Mouse (Mus musculus) kidney, embryonic 15.5 days (tissue): ENCODE measurements at regions not wholly inside any gene's neighbourhood (a gene's known extent, or its start where the extent isn't known, plus 50 kb on each side); places are given as distances from the start of the nearest gene placed in this dataset.

Experiments used
- ATAC-seq: fragments of 200-750 bp; cut with Nextera tagmentation; replicated peaks from 2 replicates; pipeline ENCODE4 v1.8.0; 2017; ENCODE audit warnings: moderate TSS enrichment; ENCODE audit not compliant: low FRiP score
- H3K27ac ChIP-seq: fragments of 300-500 bp; sonication (generic); 2 replicates; pipeline ENCODE4 v1.5.1; 2015; ENCODE audit warnings: mild to moderate bottlenecking, inconsistent platforms
- H3K27me3 ChIP-seq: fragments of 300-500 bp; sonication (generic); 2 replicates; pipeline ENCODE4 v1.6.1; 2015; ENCODE audit warnings: inconsistent platforms
- H3K36me3 ChIP-seq: fragments of 300-500 bp; sonication (generic); 2 replicates; pipeline ENCODE4 v1.6.1; 2015; ENCODE audit warnings: inconsistent platforms
- H3K4me1 ChIP-seq: fragments of 300-500 bp; sonication (generic); 2 replicates; pipeline ENCODE4 v1.6.1; 2015; ENCODE audit warnings: inconsistent platforms
- H3K4me2 ChIP-seq: fragments of 300-500 bp; sonication (generic); 2 replicates; pipeline ENCODE4 v1.6.1; 2015; ENCODE audit warnings: moderate library complexity, mild to moderate bottlenecking, inconsistent platforms
- H3K4me3 ChIP-seq: fragments of 300-500 bp; sonication (generic); replicated peaks from 2 replicates; pipeline ENCODE4 v1.5.1; 2015; ENCODE audit warnings: mild to moderate bottlenecking, inconsistent platforms
- H3K9ac ChIP-seq: fragments of 300-500 bp; sonication (generic); 2 replicates; pipeline ENCODE4 v1.6.1; 2015; ENCODE audit warnings: mild to moderate bottlenecking, inconsistent platforms
- H3K9me3 ChIP-seq: fragments of 300-500 bp; sonication (generic); replicated peaks from 2 replicates; pipeline ENCODE4 v1.6.1; 2016; ENCODE audit warnings: inconsistent platforms
- WGBS: fragments of 180-500 bp; shearing (Covaris S2); methylation state at CpG from one replicate; pipeline ENCODE4 v1.1.7; 2015; ENCODE audit warnings: mixed read lengths; 5-methylcytosine and 5-hydroxymethylcytosine counted together

DNA sequence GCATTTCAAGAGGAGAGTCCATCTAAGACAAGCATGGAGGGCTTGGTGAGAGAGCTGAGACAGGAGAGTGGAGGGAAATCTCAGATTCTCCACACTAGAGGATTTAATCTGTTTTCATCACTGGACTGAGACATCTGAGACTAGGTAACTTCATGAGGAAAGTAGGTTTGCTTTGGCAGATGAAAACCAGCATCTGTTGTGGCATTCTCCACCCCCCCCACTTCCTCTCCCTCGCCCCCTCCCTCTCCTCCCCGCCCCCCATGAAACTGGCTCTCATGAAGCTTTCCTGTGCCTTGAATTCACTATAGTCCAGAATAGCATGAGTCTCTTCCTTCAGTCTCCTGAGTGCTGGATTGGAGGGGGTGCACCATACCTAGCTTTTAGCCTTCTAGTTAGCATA lies 670.7 kb downstream of the Zfp706 start:
- no peaks in the 10 kb centered on the region for H3K27me3 ChIP-seq
- no peak overlapping the region for H3K9ac ChIP-seq
- no peaks in the 10 kb centered on the region for H3K9me3 ChIP-seq
- H3K4me3 ChIP-seq: no peak overlapping the region
- no peak overlapping the region for H3K27ac ChIP-seq
- 58% methylated on average over 2 of the region's 2 CpGs for WGBS
- H3K36me3 ChIP-seq: no peaks in the 10 kb centered on the region
- no peak for ATAC-seq
- H3K4me2 ChIP-seq: no peak overlapping the region
- no peaks in the 10 kb centered on the region for H3K4me1 ChIP-seq

DNA sequence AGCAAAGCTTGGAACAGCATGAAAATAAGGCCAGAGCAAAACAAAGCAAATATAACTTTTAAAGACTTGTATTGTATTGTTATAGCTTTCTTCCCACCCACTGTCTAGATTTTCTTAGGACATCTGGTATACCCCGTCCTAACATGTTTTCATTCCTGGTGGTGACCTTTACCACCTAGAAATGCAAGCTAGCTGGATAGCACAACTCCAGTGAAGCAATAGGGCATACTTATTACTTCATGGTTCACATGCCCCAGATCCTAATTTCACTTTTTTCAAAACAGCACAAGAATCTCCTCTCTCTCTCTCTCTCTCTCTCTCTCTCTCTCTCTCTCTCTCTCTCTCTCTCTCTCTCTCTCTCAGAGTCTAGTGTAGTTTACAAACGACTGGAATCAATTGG lies 672.5 kb downstream of the Zfp706 start:
- ATAC-seq: no peak

DNA sequence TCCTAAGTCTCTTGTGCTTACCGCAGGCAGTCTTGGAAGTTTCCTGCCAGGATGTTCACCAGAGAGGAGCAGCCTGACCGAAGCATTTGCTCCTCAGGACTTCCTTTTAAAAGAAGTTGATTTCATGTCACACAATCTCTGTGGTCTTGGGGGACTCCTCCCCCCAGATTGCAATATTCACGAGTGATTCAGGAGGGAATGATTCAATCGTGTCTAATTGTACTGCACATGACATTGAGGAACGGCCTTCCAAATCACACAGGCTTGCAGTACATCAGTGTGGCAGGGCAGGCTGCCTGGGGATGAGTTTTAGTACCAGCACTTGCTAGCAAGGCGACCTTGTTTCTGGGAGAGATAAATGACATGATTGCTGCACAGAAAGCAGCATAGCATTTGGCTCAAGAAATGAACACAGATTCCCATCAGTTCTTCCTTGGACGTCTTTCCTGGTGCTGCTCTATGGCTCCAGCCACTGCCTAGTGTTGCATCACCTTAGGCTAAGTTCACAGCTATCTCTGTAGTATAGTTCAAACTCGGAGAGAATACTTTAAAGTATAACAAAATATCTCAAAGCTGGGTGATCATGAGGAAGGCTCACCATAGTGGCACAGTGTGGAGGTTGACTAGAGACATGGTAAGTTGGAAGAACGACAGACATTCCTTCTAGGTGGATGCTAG lies 673.0 kb downstream of the Zfp706 start:
- ATAC-seq: no peak
- H3K27ac ChIP-seq: no peak overlapping the region
- no peaks in the 10 kb centered on the region for H3K27me3 ChIP-seq
- H3K9ac ChIP-seq: no peak overlapping the region
- no peaks in the 10 kb centered on the region for H3K9me3 ChIP-seq
- no peaks in the 10 kb centered on the region for H3K36me3 ChIP-seq
- H3K4me1 ChIP-seq: no peaks in the 10 kb centered on the region
- 79% methylated on average over 9 of the region's 9 CpGs for WGBS
- no peak overlapping the region for H3K4me2 ChIP-seq
- no peak overlapping the region for H3K4me3 ChIP-seq

More for the DNA sequence above, 672.5 kb downstream of the Zfp706 start:
- Histone ChIP-seq H3K4me1 (no peaks in the 10 kb centered on the region), H3K27me3 (no peaks in the 10 kb centered on the region), H3K4me2 (no peak overlapping the region), H3K36me3 (no peaks in the 10 kb centered on the region), H3K27ac (no peak overlapping the region), H3K9ac (no peak overlapping the region), H3K9me3 (no peaks in the 10 kb centered on the region), H3K4me3 (no peak overlapping the region)
- WGBS: 67% methylated on average over 2 of the region's 2 CpGs

DNA sequence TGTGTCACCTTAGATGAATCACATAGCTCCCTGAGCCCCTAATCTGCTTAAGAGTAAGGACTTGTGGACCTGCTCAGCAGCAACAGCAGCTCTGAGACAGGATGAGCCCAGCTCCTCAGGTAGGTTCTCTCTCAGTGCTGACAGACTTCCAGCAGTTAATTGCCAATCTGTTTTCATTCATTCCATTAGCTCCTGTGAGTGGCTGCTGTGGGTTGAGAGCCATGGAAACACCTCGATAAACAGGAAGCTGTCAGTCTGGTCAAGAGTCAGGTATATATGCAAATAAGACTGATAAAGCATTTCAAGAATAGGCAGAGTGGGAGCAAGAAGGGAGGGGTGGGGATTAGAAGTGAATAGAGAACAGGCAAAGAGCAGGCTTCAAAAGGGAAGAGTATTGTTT lies 673.7 kb downstream of the Zfp706 start:
- no peaks in the 10 kb centered on the region for H3K36me3 ChIP-seq
- no peaks in the 10 kb centered on the region for H3K27me3 ChIP-seq
- 60% methylated on average over 1 of the region's 1 CpGs for WGBS
- no peaks in the 10 kb centered on the region for H3K4me1 ChIP-seq
- no peak overlapping the region for H3K4me2 ChIP-seq
- no peak for ATAC-seq
- no peaks in the 10 kb centered on the region for H3K9me3 ChIP-seq
- no peak overlapping the region for H3K27ac ChIP-seq
- no peak overlapping the region for H3K4me3 ChIP-seq
- no peak overlapping the region for H3K9ac ChIP-seq

DNA sequence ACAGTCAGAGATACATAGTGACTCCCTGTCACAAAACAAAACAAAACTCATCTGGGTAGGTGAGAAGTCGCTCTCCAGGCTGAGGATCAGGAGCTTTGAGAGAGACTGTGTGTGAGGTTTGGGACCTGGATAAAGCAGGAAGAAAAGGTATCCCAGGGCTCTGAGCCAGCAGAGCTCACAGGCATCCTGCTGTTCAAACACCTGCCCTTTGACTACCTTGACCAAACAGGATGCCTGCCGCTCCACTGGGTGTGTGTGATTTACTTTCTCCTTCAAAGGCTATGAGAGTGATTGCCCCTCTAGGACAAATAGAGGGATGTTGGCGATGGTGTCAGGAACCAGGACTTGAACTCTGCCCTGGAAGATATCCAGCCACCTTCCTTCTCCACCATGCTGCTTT lies 674.3 kb downstream of the Zfp706 start:
- no peaks in the 10 kb centered on the region for H3K4me1 ChIP-seq
- no peaks in the 10 kb centered on the region for H3K27me3 ChIP-seq
- H3K9ac ChIP-seq: no peak overlapping the region
- H3K9me3 ChIP-seq: no peaks in the 10 kb centered on the region
- no peak overlapping the region for H3K4me2 ChIP-seq
- no peak overlapping the region for H3K4me3 ChIP-seq
- no peak overlapping the region for H3K27ac ChIP-seq
- no peaks in the 10 kb centered on the region for H3K36me3 ChIP-seq
- no peak for ATAC-seq
- WGBS: 53% methylated on average over 3 of the region's 3 CpGs
